Mouse (Mus musculus): ENCODE results near the gene Tinagl1. TPM values are rescaled to one million over a fixed set of nuclear protein-coding genes. Genes with fewer than 3 reads are reported as not detected.

The Tinagl1 gene
- 506 TPM for polyA plus RNA-seq (2021)

GRCm38 (mm10) chr4:130175072-130175711, at the start of gene Tinagl1:
Tinagl1 (minus strand) TSS chr4:130175122.
- no peaks in the 10 kb centered on the region for H3K27me3 ChIP-seq
- ChIA-PET POLR2A (no interaction called here), CTCF (interaction anchor here (1.7 kb wide), 1 partner anchor 41 kb away, joined by 4 read pairs; no protein-coding TSS in a partner anchor)
- TF ChIP-seq CTCF (IDR thresholded peaks at IDR 0.05) = no peak
- in situ Hi-C loops (cut with MboI; ENCODE audit: low pct_unique_long_range_greater_than_20kb) = no loop called here
- ATAC-seq (peak; percentile 20), DNase-seq (ENCODE audit: low read depth, low spot score) (no peak)

- ChIA-PET CTCF (interaction anchor here (1.2 kb wide), 1 partner anchor 25 kb away, joined by 4 read pairs; no protein-coding TSS in a partner anchor), POLR2A (no interaction called here)
- DNase-seq (ENCODE audit: low read depth, low spot score) (no peak), ATAC-seq (no peak)
- in situ Hi-C loops (cut with MboI; ENCODE audit: low pct_unique_long_range_greater_than_20kb) = no loop called here
- no peaks in the 10 kb centered on the region for H3K27me3 ChIP-seq
- no peak for TF ChIP-seq CTCF (IDR thresholded peaks at IDR 0.05)
Observed at GRCm38 (mm10) chr4:130224071-130224470, 49.1 kb upstream of the Tinagl1 start.

- ATAC-seq (no peak), DNase-seq (ENCODE audit: low read depth, low spot score) (no peak)
- TF ChIP-seq CTCF (IDR thresholded peaks at IDR 0.05) = no peak
- CTCF ChIA-PET = no interaction called here
- POLR2A ChIA-PET = no interaction called here
- H3K27me3 ChIP-seq = no peaks in the 10 kb centered on the region
- in situ Hi-C loops (cut with MboI; ENCODE audit: low pct_unique_long_range_greater_than_20kb) = no loop called here
Observed at GRCm38 (mm10) chr4:130222179-130222578, 47.3 kb upstream of the Tinagl1 start, which contains the start of gene Gm853. Gm853 (minus strand) TSS chr4:130222401.

- ATAC-seq (no peak), DNase-seq (ENCODE audit: low read depth, low spot score) (no peak)
- ChIA-PET CTCF (no interaction called here), POLR2A (no interaction called here)
- in situ Hi-C loops (cut with MboI; ENCODE audit: low pct_unique_long_range_greater_than_20kb) = no loop called here
- H3K27me3 ChIP-seq = no peaks in the 10 kb centered on the region
- TF ChIP-seq CTCF (IDR thresholded peaks at IDR 0.05) = no peak
Observed at GRCm38 (mm10) chr4:130220176-130220575, 45.3 kb upstream of the Tinagl1 start.

- POLR2A ChIA-PET = no interaction called here
- CTCF ChIA-PET = interaction anchor here (3.0 kb wide), 1 partner anchor 16 kb away, joined by 9 read pairs; no protein-coding TSS in a partner anchor
- in situ Hi-C loops (cut with MboI; ENCODE audit: low pct_unique_long_range_greater_than_20kb) = no loop called here
- no peaks in the 10 kb centered on the region for H3K27me3 ChIP-seq
- no peak for TF ChIP-seq CTCF (IDR thresholded peaks at IDR 0.05)
- ATAC-seq (no peak), DNase-seq (ENCODE audit: low read depth, low spot score) (no peak)
Observed at GRCm38 (mm10) chr4:130215392-130215791, 40.5 kb upstream of the Tinagl1 start.

- ChIA-PET CTCF (interaction anchor here (3.0 kb wide), 1 partner anchor 15 kb away, joined by 9 read pairs; no protein-coding TSS in a partner anchor), POLR2A (no interaction called here)
- in situ Hi-C loops (cut with MboI; ENCODE audit: low pct_unique_long_range_greater_than_20kb) = no loop called here
- TF ChIP-seq CTCF (IDR thresholded peaks at IDR 0.05) = no peak
- DNase-seq (ENCODE audit: low read depth, low spot score) (no peak), ATAC-seq (no peak)
- no peaks in the 10 kb centered on the region for H3K27me3 ChIP-seq
Observed at GRCm38 (mm10) chr4:130213857-130214256, 38.9 kb upstream of the Tinagl1 start.

DNA sequence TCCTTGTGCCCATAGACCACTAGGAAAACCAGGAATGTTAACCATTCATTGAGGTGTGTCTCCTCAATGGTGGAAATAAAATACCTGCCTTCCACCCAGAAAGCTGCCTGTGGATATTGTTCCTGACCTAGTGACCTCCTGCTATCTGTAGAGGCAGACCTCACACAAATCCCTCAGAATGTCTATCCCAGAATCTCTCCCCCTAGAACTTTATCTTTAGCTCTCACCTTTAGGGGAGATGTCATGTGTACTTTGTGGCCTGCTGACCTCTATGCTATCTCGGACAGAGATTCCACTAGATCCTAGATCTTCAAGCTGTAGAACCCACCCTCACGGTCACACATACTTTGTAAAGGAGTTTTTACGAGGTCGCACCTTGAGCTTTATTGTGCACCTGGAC, 38.3 kb upstream of the Tinagl1 start:
- TF ChIP-seq CTCF (IDR thresholded peaks at IDR 0.05) = no peak
- no peaks in the 10 kb centered on the region for H3K27me3 ChIP-seq
- ATAC-seq (no peak), DNase-seq (ENCODE audit: low read depth, low spot score) (no peak)
- CTCF ChIA-PET = interaction anchor here (3.0 kb wide), 1 partner anchor 14 kb away, joined by 9 read pairs; no protein-coding TSS in a partner anchor
- POLR2A ChIA-PET = no interaction called here
- in situ Hi-C loops (cut with MboI; ENCODE audit: low pct_unique_long_range_greater_than_20kb) = no loop called here

DNA sequence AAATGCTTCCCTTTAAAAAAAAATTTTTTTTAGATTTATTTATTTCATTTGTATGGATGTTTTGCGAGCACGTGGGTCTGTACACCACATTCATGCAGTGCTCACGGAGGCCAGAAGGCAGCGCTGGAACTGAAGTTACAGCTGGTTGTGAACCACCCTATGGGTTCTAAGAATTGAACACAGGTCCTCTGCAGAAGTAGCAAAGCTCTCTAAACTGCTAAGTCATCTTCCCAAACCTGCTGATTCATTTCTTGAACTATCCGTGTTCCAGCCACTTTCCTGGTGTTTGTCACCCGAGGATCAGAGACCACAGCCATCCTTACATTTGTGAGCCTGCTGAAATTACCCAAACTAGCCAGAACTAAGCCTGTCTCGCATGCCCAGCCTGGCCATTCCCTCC, 37.5 kb upstream of the Tinagl1 start:
- in situ Hi-C loops (cut with MboI; ENCODE audit: low pct_unique_long_range_greater_than_20kb) = no loop called here
- ATAC-seq (no peak), DNase-seq (ENCODE audit: low read depth, low spot score) (no peak)
- H3K27me3 ChIP-seq = no peaks in the 10 kb centered on the region
- no peak for TF ChIP-seq CTCF (IDR thresholded peaks at IDR 0.05)
- ChIA-PET POLR2A (no interaction called here), CTCF (interaction anchor here (3.0 kb wide), 1 partner anchor 13 kb away, joined by 9 read pairs; no protein-coding TSS in a partner anchor)

GRCm38 (mm10) chr4:130211870-130212269, 36.9 kb upstream of the Tinagl1 start:
- no peak for DNase-seq (ENCODE audit: low read depth, low spot score)
- ChIA-PET CTCF (no interaction called here), POLR2A (no interaction called here)
- in situ Hi-C loops (cut with MboI; ENCODE audit: low pct_unique_long_range_greater_than_20kb) = no loop called here
- no peak for ATAC-seq
- TF ChIP-seq CTCF (IDR thresholded peaks at IDR 0.05) = no peak
- H3K27me3 ChIP-seq = no peaks in the 10 kb centered on the region

DNA sequence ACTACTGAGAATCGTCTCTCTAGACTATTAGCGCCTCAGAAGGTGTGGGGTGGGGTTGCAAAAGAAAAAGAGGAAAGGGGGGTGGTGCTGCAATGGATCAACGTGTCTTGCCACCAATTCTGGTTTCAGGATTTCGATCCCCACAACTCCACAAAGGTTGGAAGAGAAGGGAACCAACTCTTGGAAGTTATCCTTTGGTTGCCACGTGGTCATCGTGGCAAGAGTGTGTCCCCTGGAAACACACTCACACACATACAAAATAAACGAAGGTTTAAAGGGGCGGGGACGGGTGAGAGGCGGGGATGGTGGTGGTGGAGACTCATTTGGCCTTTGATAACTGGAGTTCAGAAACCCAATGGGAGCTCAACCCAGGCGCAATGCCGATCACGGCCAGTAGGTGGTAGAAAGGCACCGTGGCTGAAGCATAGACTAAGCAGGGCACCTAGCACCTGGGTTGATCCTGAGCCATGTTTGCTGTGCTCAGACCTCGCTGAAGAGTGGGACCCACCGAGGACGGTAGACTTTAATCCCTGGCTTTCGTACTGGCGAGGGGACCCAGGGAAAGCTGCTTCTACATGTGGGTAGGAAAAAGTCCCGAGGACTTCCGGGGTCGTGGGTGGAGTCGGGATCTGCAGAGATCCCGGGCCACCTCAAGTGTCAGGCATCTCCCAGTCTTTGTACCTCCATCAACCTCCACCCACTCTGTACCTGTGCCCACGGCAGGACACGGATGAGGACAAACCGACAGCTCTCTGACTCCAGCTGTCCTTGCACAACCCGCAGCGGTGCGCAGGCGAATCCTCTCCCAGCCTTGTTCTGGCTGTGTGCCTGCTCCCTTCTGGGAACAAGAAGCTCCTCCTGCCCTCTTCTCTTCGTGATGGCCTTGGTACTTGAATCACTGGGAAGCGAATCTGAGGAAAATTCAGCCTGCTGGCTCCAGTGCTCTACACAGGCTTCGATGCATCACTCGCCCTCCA, 24.1 kb upstream of the Tinagl1 start:
- TF ChIP-seq CTCF (IDR thresholded peaks at IDR 0.05) = peak; percentile 93
- CTCF ChIA-PET = interaction anchor here (1.0 to 2.0 kb wide), 8 partner anchors 10 to 335 kb away, joined by 3 to 18 read pairs (median 6); no protein-coding TSS in a partner anchor
- POLR2A ChIA-PET = no interaction called here
- DNase-seq (ENCODE audit: low read depth, low spot score) (no peak), ATAC-seq (no peak)
- in situ Hi-C loops (cut with MboI; ENCODE audit: low pct_unique_long_range_greater_than_20kb) = loop anchor here (5.0 kb wide), 2 partner anchors 38 to 93 kb away; no protein-coding TSS in a partner anchor
- no peaks in the 10 kb centered on the region for H3K27me3 ChIP-seq

GRCm38 (mm10) chr4:130196542-130196941, 21.6 kb upstream of the Tinagl1 start:
- ChIA-PET POLR2A (no interaction called here), CTCF (no interaction called here)
- no peak for DNase-seq (ENCODE audit: low read depth, low spot score)
- TF ChIP-seq CTCF (IDR thresholded peaks at IDR 0.05) = no peak
- no peak for ATAC-seq
- no peaks in the 10 kb centered on the region for H3K27me3 ChIP-seq
- in situ Hi-C loops (cut with MboI; ENCODE audit: low pct_unique_long_range_greater_than_20kb) = loop anchor here (5.0 kb wide), 2 partner anchors 41 to 96 kb away; no protein-coding TSS in a partner anchor
